Mouse (Mus musculus) lung, embryonic 14.5 days (tissue): ENCODE measurements around the gene Pknox2. TPM values are rescaled to one million over a fixed set of nuclear protein-coding genes. Genes with fewer than 3 reads are reported as not detected.

ENCODE experiments used
- ATAC-seq: fragments of 200-750 bp; cut with Nextera tagmentation; 2 replicates; pipeline ENCODE4 v1.8.0; 2017; ENCODE audit warnings: mild to moderate bottlenecking, moderate TSS enrichment, moderate library complexity; ENCODE audit not compliant: insufficient read depth
- DNase-seq: peaks from one replicate; pipeline ENCODE4 v3.0.0-alpha.2; 2015
- H3K27ac ChIP-seq: fragments of 300-500 bp; sonication (generic); 2 replicates; pipeline ENCODE4 v1.5.1; 2014; ENCODE audit warnings: low read depth, mild to moderate bottlenecking, moderate library complexity
- H3K27me3 ChIP-seq: fragments of 300-500 bp; sonication (generic); 2 replicates; pipeline ENCODE4 v1.6.1; 2014; ENCODE audit warnings: low read length, control low read depth; ENCODE audit not compliant: insufficient read depth
- H3K36me3 ChIP-seq: fragments of 300-500 bp; sonication (generic); 2 replicates; pipeline ENCODE4 v1.6.1; 2014; ENCODE audit warnings: control low read depth; ENCODE audit not compliant: insufficient read depth
- H3K4me1 ChIP-seq: fragments of 300-500 bp; sonication (generic); 2 replicates; pipeline ENCODE4 v1.6.1; 2014; ENCODE audit warnings: antibody characterized with exemption, control low read depth; ENCODE audit not compliant: insufficient read depth
- H3K4me2 ChIP-seq: fragments of 300-500 bp; sonication (generic); 2 replicates; pipeline ENCODE4 v1.6.1; 2014; ENCODE audit warnings: mild to moderate bottlenecking
- H3K4me3 ChIP-seq: fragments of 300-500 bp; sonication (generic); 2 replicates; pipeline ENCODE4 v1.5.1; 2014; ENCODE audit warnings: low read depth, low read length
- H3K9ac ChIP-seq: fragments of 300-500 bp; sonication (generic); 2 replicates; pipeline ENCODE4 v1.6.1; 2014
- H3K9me3 ChIP-seq: fragments of 300-500 bp; sonication (generic); 2 replicates; pipeline ENCODE4 v1.6.1; 2016; ENCODE audit warnings: low read depth, low read length, control low read depth
- CTCF ChIP-seq: IDR thresholded peaks from 2 replicates; pipeline ENCODE4 v1.5.1; 2016; ENCODE audit warnings: antibody characterized with exemption, low read depth
- WGBS: fragments of 180-500 bp; shearing (Covaris S2); extraction: QIAGEN DNeasy Blood & Tissue Kit; methylation state at CpG from one replicate; pipeline ENCODE4 v1.1.7; 2014; 5-methylcytosine and 5-hydroxymethylcytosine counted together
- polyA plus RNA-seq: library from polyadenylated mRNA; unstranded; fragments of >200 nt; fragmentation: Nextera tagmentation; extraction: Ambion mirVana; gene quantifications from 2 replicates; pipeline ENCODE4 v1.2.1, GENCODE M21; 2014

The Pknox2 gene
- polyA plus RNA-seq, 1 experiment from 2014 or later: 7.1 TPM

GRCm38 (mm10) chr9:36868662-36869061, 278.5 kb downstream of the Pknox2 start:
- ATAC-seq (no peak), DNase-seq (no peak)
- H3K9ac ChIP-seq: no peak overlapping the region
- no peaks in the 10 kb centered on the region for H3K9me3 ChIP-seq
- no peaks in the 10 kb centered on the region for H3K4me1 ChIP-seq
- no peak overlapping the region for H3K27ac ChIP-seq
- H3K4me2 ChIP-seq: no peak overlapping the region
- H3K4me3 ChIP-seq: no peak overlapping the region
- no peaks in the 10 kb centered on the region for H3K27me3 ChIP-seq
- no peaks in the 10 kb centered on the region for H3K36me3 ChIP-seq
- WGBS: 78% methylated on average over 6 of the region's 6 CpGs
- no peak for TF ChIP-seq CTCF

- 53% methylated on average over 4 of the region's 4 CpGs for WGBS
- TF ChIP-seq CTCF: no peak
- Histone ChIP-seq H3K36me3 (no peaks in the 10 kb centered on the region), H3K4me1 (no peaks in the 10 kb centered on the region), H3K9ac (no peak overlapping the region), H3K9me3 (no peaks in the 10 kb centered on the region), H3K27me3 (no peaks in the 10 kb centered on the region), H3K4me3 (no peak overlapping the region), H3K4me2 (no peak overlapping the region), H3K27ac (no peak overlapping the region)
- no peak for DNase-seq
- no peak for ATAC-seq
These were observed 282.1 kb downstream of the Pknox2 start for GRCm38 (mm10) chr9:36864862-36865813.

DNA sequence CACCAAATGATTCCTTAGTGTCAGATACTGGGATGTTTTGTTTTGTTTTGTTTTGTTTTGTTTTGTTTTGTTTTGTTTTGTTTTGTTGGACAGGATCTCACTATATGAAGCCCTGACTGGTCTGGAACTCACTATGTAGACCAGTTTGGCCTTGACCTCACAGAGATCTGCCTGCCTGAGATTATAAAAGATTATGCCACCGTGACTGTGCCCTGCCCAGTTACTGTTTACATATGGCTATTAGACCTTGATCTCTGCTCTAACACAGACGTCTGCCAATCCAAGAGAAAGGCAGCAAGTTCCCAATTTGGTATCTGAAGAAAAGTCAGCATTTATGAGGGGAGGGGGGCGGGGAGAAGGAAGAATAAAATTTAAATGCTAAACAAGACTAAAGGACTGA, 283.5 kb downstream of the Pknox2 start:
- TF ChIP-seq CTCF: no peak
- Histone ChIP-seq H3K9me3 (no peaks in the 10 kb centered on the region), H3K4me1 (no peaks in the 10 kb centered on the region), H3K36me3 (no peaks in the 10 kb centered on the region), H3K4me3 (no peak overlapping the region), H3K9ac (no peak overlapping the region), H3K4me2 (no peak overlapping the region), H3K27me3 (no peaks in the 10 kb centered on the region), H3K27ac (no peak overlapping the region)
- DNase-seq (no peak), ATAC-seq (no peak)
- 54% methylated on average over 3 of the region's 3 CpGs for WGBS

DNA sequence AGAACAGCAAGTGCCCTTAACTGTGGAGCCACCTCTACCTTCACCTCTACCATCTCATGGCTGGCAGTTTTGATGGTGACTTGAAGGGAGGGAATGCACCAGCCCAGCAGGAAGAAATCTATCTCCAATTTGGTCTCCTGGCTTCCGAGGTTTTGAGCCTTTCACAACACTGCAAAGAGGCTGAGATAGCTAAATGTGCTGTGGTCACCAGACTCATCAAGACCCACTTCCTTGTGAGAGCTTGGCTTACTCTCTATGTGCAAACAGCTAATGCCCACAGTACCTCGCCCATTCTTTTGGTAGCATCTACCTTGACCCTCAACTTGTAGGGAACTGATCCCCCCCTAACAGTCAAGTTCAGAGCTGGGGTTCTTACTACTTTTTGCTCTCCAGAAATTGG, 284.6 kb downstream of the Pknox2 start:
- no peak overlapping the region for H3K9ac ChIP-seq
- 81% methylated on average over 2 of the region's 2 CpGs for WGBS
- DNase-seq (no peak), ATAC-seq (no peak)
- H3K27me3 ChIP-seq: no peaks in the 10 kb centered on the region
- H3K9me3 ChIP-seq: no peaks in the 10 kb centered on the region
- H3K36me3 ChIP-seq: no peaks in the 10 kb centered on the region
- no peak for TF ChIP-seq CTCF
- H3K27ac ChIP-seq: no peak overlapping the region
- H3K4me1 ChIP-seq: no peaks in the 10 kb centered on the region
- no peak overlapping the region for H3K4me3 ChIP-seq
- H3K4me2 ChIP-seq: no peak overlapping the region

- no peak overlapping the region for H3K4me2 ChIP-seq
- WGBS: 37% methylated on average over 4 of the region's 4 CpGs
- no peak for TF ChIP-seq CTCF
These were observed 288.5 kb downstream of the Pknox2 start for GRCm38 (mm10) chr9:36858677-36859076.

DNA sequence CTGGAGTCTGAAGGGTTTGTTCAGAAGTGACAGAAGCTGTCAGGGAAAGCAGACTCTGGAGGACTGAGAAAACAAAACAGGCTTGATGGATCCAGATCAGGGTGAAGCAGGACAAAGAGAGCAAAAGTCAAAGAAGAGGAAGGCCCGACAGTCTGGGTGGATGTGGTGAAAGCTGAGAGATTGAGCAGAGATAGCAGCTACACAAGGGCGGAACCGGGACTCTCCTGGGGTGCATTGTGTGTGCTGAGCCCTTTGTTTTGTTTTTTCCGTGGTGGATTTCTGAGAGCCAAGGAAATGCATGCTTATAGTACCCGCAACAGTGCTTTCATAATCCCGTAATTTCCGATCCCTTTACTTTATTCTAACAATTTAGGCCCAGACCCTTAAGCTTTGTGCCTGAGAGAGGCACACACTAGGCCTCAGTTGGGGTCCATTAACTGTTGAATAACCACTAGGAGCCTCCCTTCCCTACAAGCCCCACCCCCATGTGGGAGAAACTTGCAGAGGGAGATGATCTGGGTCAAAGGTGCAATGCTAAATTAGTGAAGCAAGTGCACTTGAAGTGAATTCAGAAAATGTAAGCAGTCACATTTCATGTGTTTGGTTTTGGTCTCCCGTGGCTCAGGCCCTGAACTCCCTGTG, 289.6 kb downstream of the Pknox2 start:
- no peak for TF ChIP-seq CTCF
- Histone ChIP-seq H3K9ac (no peak overlapping the region), H3K4me2 (no peak overlapping the region), H3K27ac (no peak overlapping the region), H3K4me1 (no peaks in the 10 kb centered on the region), H3K4me3 (no peak overlapping the region), H3K27me3 (no peaks in the 10 kb centered on the region), H3K36me3 (no peaks in the 10 kb centered on the region), H3K9me3 (no peaks in the 10 kb centered on the region)
- WGBS: 39% methylated on average over 8 of the region's 8 CpGs
- DNase-seq (no peak), ATAC-seq (no peak)

More at GRCm38 (mm10) chr9:36858677-36859076, 288.5 kb downstream of the Pknox2 start:
- DNase-seq: no peak
- ATAC-seq: no peak
- Histone ChIP-seq H3K27ac (no peak overlapping the region), H3K27me3 (no peaks in the 10 kb centered on the region), H3K4me3 (no peak overlapping the region), H3K9me3 (no peaks in the 10 kb centered on the region), H3K9ac (no peak overlapping the region), H3K4me1 (no peaks in the 10 kb centered on the region), H3K36me3 (no peaks in the 10 kb centered on the region)

DNA sequence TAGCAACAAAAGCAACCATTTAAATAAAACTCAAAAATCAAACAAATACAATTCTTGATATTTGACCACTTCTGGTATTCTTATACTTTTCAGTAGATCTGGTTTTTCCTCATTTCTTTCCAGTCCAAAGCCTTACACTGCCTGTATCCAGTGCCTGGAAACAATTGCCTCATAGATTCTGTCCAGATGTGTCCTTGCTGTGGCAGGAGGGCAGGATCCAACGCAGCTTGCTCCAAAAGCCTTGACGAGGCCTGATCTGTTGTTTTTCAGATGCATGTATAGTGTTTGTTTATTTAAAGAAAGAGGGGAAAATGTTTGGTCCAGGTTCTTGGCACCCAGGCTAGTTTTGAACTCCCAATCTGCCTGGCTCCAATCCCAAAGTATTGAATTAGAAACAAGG, 290.9 kb downstream of the Pknox2 start:
- ATAC-seq (no peak), DNase-seq (no peak)
- no peaks in the 10 kb centered on the region for H3K36me3 ChIP-seq
- 54% methylated on average over 2 of the region's 2 CpGs for WGBS
- no peak overlapping the region for H3K9ac ChIP-seq
- H3K27ac ChIP-seq: no peak overlapping the region
- no peak for TF ChIP-seq CTCF
- H3K9me3 ChIP-seq: no peaks in the 10 kb centered on the region
- no peaks in the 10 kb centered on the region for H3K27me3 ChIP-seq
- H3K4me1 ChIP-seq: no peaks in the 10 kb centered on the region
- H3K4me3 ChIP-seq: no peak overlapping the region
- H3K4me2 ChIP-seq: no peak overlapping the region
